Mouse (Mus musculus) liver, embryonic 13.5 days (tissue): ENCODE results near the gene C8a. TPM values are rescaled to one million over a fixed set of nuclear protein-coding genes. Genes with fewer than 3 reads are reported as not detected.

Experiments
- ATAC-seq: fragments of 200-750 bp; cut with Nextera tagmentation; 2 replicates; pipeline ENCODE4 v1.8.0; 2017; ENCODE audit warnings: low read depth, mild to moderate bottlenecking, moderate number of reproducible peaks, moderate library complexity
- DNase-seq: peaks from one replicate; pipeline ENCODE4 v3.0.0; 2022
- H3K27ac ChIP-seq: fragments of 300-500 bp; sonication (generic); 2 replicates; pipeline ENCODE4 v1.5.1; 2015; ENCODE audit warnings: moderate library complexity, mild to moderate bottlenecking, inconsistent platforms
- H3K27me3 ChIP-seq: fragments of 300-500 bp; sonication (generic); 2 replicates; pipeline ENCODE4 v1.6.1; 2015; ENCODE audit warnings: mild to moderate bottlenecking, inconsistent platforms
- H3K36me3 ChIP-seq: fragments of 300-500 bp; sonication (generic); 2 replicates; pipeline ENCODE4 v1.6.1; 2015; ENCODE audit warnings: mild to moderate bottlenecking, inconsistent platforms
- H3K4me1 ChIP-seq: fragments of 300-500 bp; sonication (generic); replicated peaks from 2 replicates; pipeline ENCODE4 v1.6.1; 2015; ENCODE audit warnings: inconsistent platforms
- H3K4me2 ChIP-seq: fragments of 300-500 bp; sonication (generic); 2 replicates; pipeline ENCODE4 v1.6.1; 2015; ENCODE audit warnings: inconsistent platforms, mild to moderate bottlenecking, moderate library complexity
- H3K4me3 ChIP-seq: fragments of 300-500 bp; sonication (generic); replicated peaks from 2 replicates; pipeline ENCODE4 v1.5.1; 2015; ENCODE audit warnings: mild to moderate bottlenecking, inconsistent platforms
- H3K9ac ChIP-seq: fragments of 300-500 bp; sonication (generic); 2 replicates; pipeline ENCODE4 v1.6.1; 2015; ENCODE audit warnings: mild to moderate bottlenecking, inconsistent platforms
- H3K9me3 ChIP-seq: fragments of 300-500 bp; sonication (generic); replicated peaks from 2 replicates; pipeline ENCODE4 v1.6.1; 2016; ENCODE audit warnings: inconsistent platforms
- WGBS: fragments of 180-500 bp; shearing (Covaris S2); methylation state at CpG from one replicate; pipeline ENCODE4 v1.1.7; 2015; ENCODE audit not compliant: insufficient replicate concordance; 5-methylcytosine and 5-hydroxymethylcytosine counted together
- polyA plus RNA-seq: library from polyadenylated mRNA; unstranded; fragments of >200 nt; fragmentation: Nextera tagmentation; extraction: Ambion mirVana; gene quantifications from 2 replicates; pipeline ENCODE4 v1.2.1, GENCODE M21; 2015

C8a gene
- polyA plus RNA-seq, 1 experiment from 2014 or later = 7.2 TPM

GRCm38 (mm10) chr4:104888499-104889262, 12.5 kb upstream of the C8a start:
- DNase-seq = no peak
- Histone ChIP-seq H3K9me3 (no peaks in the 10 kb centered on the region), H3K27ac (no peak overlapping the region), H3K4me1 (no peaks in the 10 kb centered on the region), H3K9ac (no peak overlapping the region), H3K4me3 (no peak overlapping the region), H3K27me3 (no peaks in the 10 kb centered on the region), H3K4me2 (no peak overlapping the region), H3K36me3 (no peaks in the 10 kb centered on the region)
- WGBS = 60% methylated on average over 9 of the region's 9 CpGs
- no peak for ATAC-seq

- H3K27ac ChIP-seq = no peak overlapping the region
- H3K36me3 ChIP-seq = no peaks in the 10 kb centered on the region
- no peak overlapping the region for H3K4me2 ChIP-seq
- H3K27me3 ChIP-seq = no peaks in the 10 kb centered on the region
- ATAC-seq = no peak
- 54% methylated on average over 9 of the region's 9 CpGs for WGBS
- no peaks in the 10 kb centered on the region for H3K4me1 ChIP-seq
- no peak overlapping the region for H3K4me3 ChIP-seq
- no peaks in the 10 kb centered on the region for H3K9me3 ChIP-seq
- DNase-seq = no peak
- no peak overlapping the region for H3K9ac ChIP-seq
Measured at GRCm38 (mm10) chr4:104887486-104887885, 11.3 kb upstream of the C8a start.

- Histone ChIP-seq H3K27ac (no peak overlapping the region), H3K9ac (peak overlapping the region; percentile 17; the same call in 1 of the 2 replicates), H3K36me3 (no peaks in the 10 kb centered on the region), H3K9me3 (no peaks in the 10 kb centered on the region), H3K27me3 (no peaks in the 10 kb centered on the region), H3K4me1 (no peaks in the 10 kb centered on the region), H3K4me2 (no peak overlapping the region), H3K4me3 (peak overlapping the region; percentile 44)
- ATAC-seq (no peak), DNase-seq (no peak)
- WGBS = 44% methylated on average over 4 of the region's 4 CpGs
Measured at GRCm38 (mm10) chr4:104875832-104876231, 366 bp downstream of the C8a start.

- WGBS = 64% methylated on average over 5 of the region's 5 CpGs
- H3K9ac ChIP-seq = no peak overlapping the region
- H3K9me3 ChIP-seq = no peaks in the 10 kb centered on the region
- H3K4me3 ChIP-seq = no peak overlapping the region
- no peaks in the 10 kb centered on the region for H3K4me1 ChIP-seq
- H3K27ac ChIP-seq = no peak overlapping the region
- no peak for DNase-seq
- H3K27me3 ChIP-seq = no peaks in the 10 kb centered on the region
- H3K4me2 ChIP-seq = no peak overlapping the region
- H3K36me3 ChIP-seq = no peaks in the 10 kb centered on the region
- no peak for ATAC-seq
Measured at GRCm38 (mm10) chr4:104870196-104870595, 6.0 kb downstream of the C8a start.

GRCm38 (mm10) chr4:104869581-104869980, 6.6 kb downstream of the C8a start:
- DNase-seq = no peak
- no peaks in the 10 kb centered on the region for H3K36me3 ChIP-seq
- ATAC-seq = no peak
- no peak overlapping the region for H3K4me3 ChIP-seq
- no peak overlapping the region for H3K4me2 ChIP-seq
- H3K9ac ChIP-seq = no peak overlapping the region
- H3K27me3 ChIP-seq = no peaks in the 10 kb centered on the region
- H3K4me1 ChIP-seq = no peaks in the 10 kb centered on the region
- no peaks in the 10 kb centered on the region for H3K9me3 ChIP-seq
- no peak overlapping the region for H3K27ac ChIP-seq

- Histone ChIP-seq H3K27ac (no peak overlapping the region), H3K27me3 (no peaks in the 10 kb centered on the region), H3K4me2 (no peak overlapping the region), H3K4me1 (no peaks in the 10 kb centered on the region), H3K9me3 (no peaks in the 10 kb centered on the region), H3K4me3 (no peak overlapping the region), H3K36me3 (0 out of 2 replicates have a peak, but pooled peaks cover 3% of the 10 kb centered on the region), H3K9ac (no peak overlapping the region)
- 68% methylated on average over 1 of the region's 1 CpGs for WGBS
- ATAC-seq = no peak
- DNase-seq = no peak
Measured at GRCm38 (mm10) chr4:104864397-104864796, 11.8 kb downstream of the C8a start.

GRCm38 (mm10) chr4:104861241-104861640, 15.0 kb downstream of the C8a start:
- Histone ChIP-seq H3K27me3 (no peaks in the 10 kb centered on the region), H3K9ac (no peak overlapping the region), H3K4me3 (no peak overlapping the region), H3K4me2 (no peak overlapping the region), H3K27ac (no peak overlapping the region), H3K9me3 (no peaks in the 10 kb centered on the region), H3K36me3 (0 out of 2 replicates have a peak, but pooled peaks cover 5% of the 10 kb centered on the region), H3K4me1 (no peaks in the 10 kb centered on the region)
- DNase-seq (no peak), ATAC-seq (no peak)
- WGBS = 59% methylated on average over 8 of the region's 8 CpGs

GRCm38 (mm10) chr4:104857823-104858222, 18.4 kb downstream of the C8a start:
- 0 out of 2 replicates have a peak, but pooled peaks cover 3% of the 10 kb centered on the region for H3K36me3 ChIP-seq
- no peaks in the 10 kb centered on the region for H3K9me3 ChIP-seq
- 49% methylated on average over 4 of the region's 4 CpGs for WGBS
- H3K4me3 ChIP-seq = no peak overlapping the region
- no peak overlapping the region for H3K9ac ChIP-seq
- H3K27ac ChIP-seq = no peak overlapping the region
- DNase-seq (no peak), ATAC-seq (no peak)
- no peaks in the 10 kb centered on the region for H3K27me3 ChIP-seq
- no peaks in the 10 kb centered on the region for H3K4me1 ChIP-seq
- H3K4me2 ChIP-seq = no peak overlapping the region

- H3K27me3 ChIP-seq = no peaks in the 10 kb centered on the region
Measured at GRCm38 (mm10) chr4:104857029-104857428, 19.2 kb downstream of the C8a start, which contains the start of gene Gm17662. TSS of gene Gm17662 (plus strand) at chr4:104857329.

GRCm38 (mm10) chr4:104855216-104855615, 21.0 kb downstream of the C8a start:
- Histone ChIP-seq H3K36me3 (0 out of 2 replicates have a peak, but pooled peaks cover 3% of the 10 kb centered on the region), H3K27me3 (no peaks in the 10 kb centered on the region), H3K4me1 (no peaks in the 10 kb centered on the region), H3K9me3 (no peaks in the 10 kb centered on the region), H3K27ac (no peak overlapping the region), H3K4me2 (no peak overlapping the region), H3K9ac (no peak overlapping the region), H3K4me3 (no peak overlapping the region)
- DNase-seq (no peak), ATAC-seq (no peak)
- WGBS = 53% methylated on average over 2 of the region's 2 CpGs

More at GRCm38 (mm10) chr4:104857029-104857428, 19.2 kb downstream of the C8a start, which contains the start of gene Gm17662:
- WGBS = 53% methylated on average over 1 of the region's 1 CpGs
- Histone ChIP-seq H3K9ac (no peak within 1 kb of the TSS), H3K4me1 (no peaks in the 10 kb centered on the region), H3K36me3 (0 out of 2 replicates have a peak, but pooled peaks cover 3% of the 10 kb centered on the region), H3K27ac (no peak within 1 kb of the TSS), H3K9me3 (no peaks in the 10 kb centered on the region), H3K4me3 (no peak within 1 kb of the TSS), H3K4me2 (no peak within 1 kb of the TSS)
- ATAC-seq (no peak), DNase-seq (no peak)

- H3K27me3 ChIP-seq = no peaks in the 10 kb centered on the region
- no peaks in the 10 kb centered on the region for H3K36me3 ChIP-seq
- no peak overlapping the region for H3K4me2 ChIP-seq
- no peaks in the 10 kb centered on the region for H3K4me1 ChIP-seq
- 53% methylated on average over 4 of the region's 4 CpGs for WGBS
- H3K4me3 ChIP-seq = no peak overlapping the region
- no peak overlapping the region for H3K9ac ChIP-seq
- H3K9me3 ChIP-seq = no peaks in the 10 kb centered on the region
- ATAC-seq (no peak), DNase-seq (no peak)
- no peak overlapping the region for H3K27ac ChIP-seq
Measured at GRCm38 (mm10) chr4:104843546-104843945, 32.7 kb downstream of the C8a start.

GRCm38 (mm10) chr4:104842204-104842603, 34.0 kb downstream of the C8a start:
- Histone ChIP-seq H3K27ac (no peak overlapping the region), H3K9me3 (no peaks in the 10 kb centered on the region), H3K27me3 (no peaks in the 10 kb centered on the region), H3K4me1 (no peaks in the 10 kb centered on the region), H3K36me3 (no peaks in the 10 kb centered on the region), H3K9ac (no peak overlapping the region), H3K4me3 (no peak overlapping the region), H3K4me2 (no peak overlapping the region)
- no peak for ATAC-seq
- WGBS = 67% methylated on average over 5 of the region's 5 CpGs
- DNase-seq = no peak
